Mouse (Mus musculus) embryonic fibroblast, embryonic 13.5 days (primary cell): ENCODE results near the gene Ctse. TPM values are rescaled to one million over a fixed set of nuclear protein-coding genes. Genes with fewer than 3 reads are reported as not detected.
"Not testable (repeated sequence)": the region's sequence is repeated elsewhere in the genome, so short reads cannot be mapped to it uniquely, and the experiment has no call there.

Source experiments
- H3K27ac ChIP-seq: 2 replicates; pipeline ENCODE4 v1.5.1; 2012; ENCODE audit warnings: low read length, control low read depth, inconsistent platforms; ENCODE audit not compliant: insufficient read depth
- H3K4me1 ChIP-seq: 2 replicates; pipeline ENCODE4 v1.6.1; 2011; ENCODE audit warnings: low read length; ENCODE audit not compliant: control insufficient read depth, insufficient read depth
- H3K4me3 ChIP-seq: 2 replicates; pipeline ENCODE4 v1.5.1; 2011; ENCODE audit warnings: mild to moderate bottlenecking, control low read depth, low read length; ENCODE audit not compliant: insufficient read depth
- CTCF ChIP-seq: IDR thresholded peaks from 2 replicates; pipeline ENCODE4 v1.5.1; 2011; ENCODE audit warnings: mild to moderate bottlenecking, control low read depth, low read length, moderate library complexity, borderline replicate concordance; ENCODE audit not compliant: insufficient read depth
- POLR2A ChIP-seq: IDR thresholded peaks from 2 replicates; pipeline ENCODE4 v1.6.1; 2011; ENCODE audit warnings: low read depth, mild to moderate bottlenecking, control low read depth, low read length, moderate library complexity
- polyA plus RNA-seq: library from polyadenylated mRNA; stranded (reverse); fragments of >200 nt; gene quantifications from 2 replicates; pipeline ENCODE4 v1.2.4, GENCODE M21; 2011; ENCODE audit warnings: low read depth; ENCODE audit not compliant: missing spikeins, insufficient read length

Ctse gene
- polyA plus RNA-seq, 1 experiment, result not detected

DNA sequence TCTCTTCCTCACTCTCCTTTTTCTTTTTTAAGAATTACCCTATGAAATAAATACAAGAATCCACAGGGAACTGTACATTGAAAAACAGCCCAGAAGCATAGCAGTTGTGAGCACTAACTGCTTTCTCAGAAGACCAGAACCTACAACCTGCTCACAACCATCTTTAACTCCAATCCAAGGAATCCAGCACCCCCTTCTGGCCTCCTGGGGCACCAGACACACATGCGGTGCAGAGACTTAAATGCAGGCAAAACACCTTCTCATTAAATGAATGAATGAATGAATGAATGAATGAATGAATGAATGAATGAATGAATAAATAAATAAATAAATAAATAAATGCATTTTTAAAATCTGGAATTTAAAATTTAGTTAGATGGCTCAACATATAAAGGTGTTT is 19.5 kb upstream of the Ctse start:
- H3K27ac ChIP-seq, result no peak overlapping the region
- H3K4me3 ChIP-seq, result no peak overlapping the region
- no peaks in the 10 kb centered on the region for H3K4me1 ChIP-seq
- no peak for TF ChIP-seq CTCF
- TF ChIP-seq POLR2A, result no peak

- no peak overlapping the region for H3K27ac ChIP-seq
- no peak for TF ChIP-seq CTCF
- TF ChIP-seq POLR2A, result no peak
- no peaks in the 10 kb centered on the region for H3K4me1 ChIP-seq
- no peak overlapping the region for H3K4me3 ChIP-seq
Observed at GRCm38 (mm10) chr1:131619348-131619747, 18.8 kb upstream of the Ctse start.

- H3K4me3 ChIP-seq, result no peak overlapping the region
- TF ChIP-seq POLR2A, result no peak
- TF ChIP-seq CTCF, result no peak
Observed at GRCm38 (mm10) chr1:131623644-131624043, 14.5 kb upstream of the Ctse start.

GRCm38 (mm10) chr1:131624175-131624835 is 13.8 kb upstream of the Ctse start:
- no peak for TF ChIP-seq POLR2A
- TF ChIP-seq CTCF, result no peak
- no peaks in the 10 kb centered on the region for H3K4me1 ChIP-seq
- no peak overlapping the region for H3K27ac ChIP-seq
- no peak overlapping the region for H3K4me3 ChIP-seq

More at GRCm38 (mm10) chr1:131623644-131624043, 14.5 kb upstream of the Ctse start:
- Histone ChIP-seq H3K4me1 (no peaks in the 10 kb centered on the region), H3K27ac (no peak overlapping the region)

DNA sequence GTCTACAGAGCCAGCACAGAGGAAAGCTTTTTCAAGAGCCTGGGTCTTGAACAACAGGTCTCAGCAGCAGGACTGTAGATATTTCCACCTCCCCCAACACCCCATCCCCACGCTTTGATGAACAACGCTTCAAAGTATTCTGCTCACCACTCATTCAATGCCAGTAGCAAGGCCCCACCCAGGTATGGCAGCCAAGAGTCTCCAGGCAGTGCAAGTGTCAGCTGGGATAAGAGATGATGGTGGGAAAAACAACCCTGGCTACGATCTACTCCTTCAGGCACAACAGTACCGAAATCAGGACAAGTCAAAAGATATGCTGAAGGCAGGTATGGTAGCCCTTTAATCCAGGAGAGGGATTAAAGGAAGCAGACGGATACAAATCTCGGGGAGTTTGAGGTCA is 11.9 kb upstream of the Ctse start:
- TF ChIP-seq POLR2A (no peak), CTCF (no peak)
- Histone ChIP-seq H3K4me1 (no peaks in the 10 kb centered on the region), H3K27ac (no peak overlapping the region), H3K4me3 (no peak overlapping the region)

DNA sequence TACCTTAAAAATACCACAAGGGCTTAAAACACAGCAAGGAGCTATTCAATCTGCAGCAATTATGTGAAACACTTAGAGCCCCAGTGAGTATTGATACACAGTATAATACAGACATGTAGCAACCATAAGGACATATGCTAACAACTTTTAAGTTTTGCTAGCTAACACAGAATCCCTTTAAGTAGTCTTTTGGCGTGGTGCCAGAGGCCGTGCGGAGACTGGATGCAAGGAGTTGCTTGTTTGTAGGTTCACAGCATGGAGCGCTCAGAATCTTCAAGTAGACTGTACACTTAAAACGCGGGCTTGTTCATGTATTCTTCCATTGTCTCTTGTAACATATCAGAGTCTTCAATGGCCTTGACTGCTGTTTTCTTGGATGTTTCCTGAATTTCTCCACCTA is 5.9 kb upstream of the Ctse start:
- not testable (repeated sequence) for H3K4me1 ChIP-seq, H3K27ac ChIP-seq

DNA sequence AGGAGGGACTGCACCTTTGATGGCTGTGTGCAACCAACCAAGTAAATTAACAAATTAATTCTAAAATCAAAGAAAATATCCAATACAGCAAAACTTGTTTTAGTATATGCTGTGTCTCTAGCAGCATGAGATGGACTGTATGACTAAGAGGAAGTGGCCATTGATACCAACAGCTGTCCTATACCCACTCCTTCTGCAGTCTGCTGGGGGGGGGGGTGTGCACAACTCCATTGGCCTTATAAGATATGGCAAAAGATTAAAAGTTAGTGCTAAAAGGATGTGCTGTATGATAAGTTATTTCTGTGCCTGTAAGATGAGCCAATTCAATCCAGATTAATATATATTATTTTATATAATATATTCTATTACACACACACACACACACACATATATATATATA is 3.6 kb upstream of the Ctse start:
- Histone ChIP-seq H3K4me3 (no peak overlapping the region), H3K27ac (no peak overlapping the region), H3K4me1 (no peaks in the 10 kb centered on the region)
- TF ChIP-seq POLR2A (no peak), CTCF (no peak)

More for the DNA sequence above, 5.9 kb upstream of the Ctse start:
- H3K4me3 ChIP-seq, result not testable (repeated sequence)

DNA sequence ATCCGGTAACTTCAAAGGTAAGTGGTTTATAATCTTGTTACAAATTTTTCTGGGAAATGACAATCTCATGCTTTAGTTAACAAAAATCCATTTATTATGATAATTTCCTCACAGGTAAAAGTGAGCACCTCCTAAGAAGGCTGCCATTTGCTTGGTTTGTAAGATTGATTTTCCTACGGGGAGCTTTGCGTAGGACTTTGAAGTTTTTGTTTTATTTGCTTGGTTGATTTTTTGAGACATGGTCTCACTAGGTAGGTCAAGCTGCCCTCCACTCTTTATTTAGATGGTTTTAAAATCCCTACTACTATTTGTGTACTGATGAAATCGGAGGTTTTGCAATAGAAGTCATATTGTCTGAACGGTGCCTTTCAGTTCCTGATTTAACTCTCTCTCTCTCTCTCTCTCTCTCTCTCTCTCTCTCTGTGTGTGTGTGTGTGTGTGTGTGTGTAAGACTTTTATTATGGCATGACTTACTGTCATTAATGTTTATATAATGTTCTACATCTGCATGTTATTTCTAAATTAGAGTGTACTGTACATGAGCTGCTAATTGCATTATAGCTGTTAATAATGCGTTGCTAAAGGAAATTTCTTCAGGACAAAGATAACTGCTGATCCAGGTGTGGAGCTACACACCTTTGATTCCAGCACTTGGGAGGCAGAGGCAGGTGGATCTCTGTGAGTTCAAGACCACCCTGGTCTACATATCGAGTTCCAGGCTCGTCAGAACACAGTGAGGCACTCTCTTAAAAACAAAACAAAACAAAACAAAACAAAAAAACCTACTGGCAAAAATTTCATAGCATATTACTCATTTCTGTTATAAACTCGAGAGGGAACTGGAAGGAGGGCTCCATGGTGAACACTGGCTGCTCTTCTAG is 675 bp downstream of the Ctse start:
- TF ChIP-seq POLR2A (no peak), CTCF (no peak)
- H3K4me3 ChIP-seq, result no peak overlapping the region
- H3K4me1 ChIP-seq, result no peaks in the 10 kb centered on the region
- no peak overlapping the region for H3K27ac ChIP-seq

DNA sequence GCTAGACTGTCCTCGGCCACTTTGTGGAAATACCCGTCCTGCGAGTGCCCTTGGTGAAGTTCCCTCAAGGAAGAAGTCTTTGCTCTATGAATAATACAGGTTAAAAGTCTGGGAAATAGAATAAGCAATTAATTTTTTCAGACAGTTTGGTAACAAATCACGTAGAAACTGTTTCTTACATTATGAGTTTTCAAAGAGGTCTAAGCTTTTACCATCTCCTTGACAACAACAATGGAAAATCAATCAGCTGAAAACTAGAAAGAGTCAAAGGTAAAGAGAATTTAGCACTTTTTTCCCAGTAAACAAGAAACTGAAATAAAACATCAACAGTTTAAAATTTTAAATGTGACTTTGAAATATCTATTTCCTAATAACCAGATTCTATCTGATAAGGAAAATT is 2.0 kb downstream of the Ctse start:
- H3K27ac ChIP-seq, result no peak overlapping the region
- no peak overlapping the region for H3K4me3 ChIP-seq

GRCm38 (mm10) chr1:131641565-131641964 is 3.5 kb downstream of the Ctse start:
- Histone ChIP-seq H3K4me3 (no peak overlapping the region), H3K27ac (no peak overlapping the region), H3K4me1 (no peaks in the 10 kb centered on the region)
- TF ChIP-seq POLR2A, result no peak

More for the DNA sequence above, 2.0 kb downstream of the Ctse start:
- TF ChIP-seq CTCF, result no peak
- no peak for TF ChIP-seq POLR2A
- H3K4me1 ChIP-seq, result no peaks in the 10 kb centered on the region
